Mouse (Mus musculus) stomach, postnatal 0 days (tissue): Measurements from ENCODE around the gene Iqce. TPM values are rescaled to one million over a fixed set of nuclear protein-coding genes. Genes with fewer than 3 reads are reported as not detected.
A peak's percentile ranks its signal among the peaks of the same experiment; 100 is the strongest.

ENCODE experiments used
- ATAC-seq: fragments of 200-750 bp; cut with Nextera tagmentation; 2 replicates; pipeline ENCODE4 v1.8.0; 2017; ENCODE audit not compliant: low FRiP score, low TSS enrichment
- DNase-seq: peaks from one replicate; pipeline ENCODE4 v3.0.0-alpha.2; 2016; ENCODE audit warnings: low spot score
- H3K27ac ChIP-seq: fragments of 300-500 bp; sonication (generic); replicated peaks from 2 replicates; pipeline ENCODE4 v1.5.1; 2014; ENCODE audit warnings: mild to moderate bottlenecking, control low read depth
- H3K27me3 ChIP-seq: fragments of 300-500 bp; sonication (generic); 2 replicates; pipeline ENCODE4 v1.6.1; 2014; ENCODE audit warnings: low read length; ENCODE audit not compliant: control insufficient read depth, insufficient read depth
- H3K36me3 ChIP-seq: fragments of 300-500 bp; sonication (generic); 2 replicates; pipeline ENCODE4 v1.6.1; 2014; ENCODE audit warnings: low read length, mixed read lengths; ENCODE audit not compliant: control insufficient read depth, insufficient read depth
- H3K4me1 ChIP-seq: fragments of 300-500 bp; sonication (generic); replicated peaks from 2 replicates; pipeline ENCODE4 v1.6.1; 2014; ENCODE audit warnings: antibody characterized with exemption; ENCODE audit not compliant: control insufficient read depth, insufficient read depth
- H3K4me2 ChIP-seq: fragments of 300-500 bp; sonication (generic); replicated peaks from 2 replicates; pipeline ENCODE4 v1.6.1; 2014; ENCODE audit warnings: low read depth, mild to moderate bottlenecking, control low read depth, moderate library complexity
- H3K4me3 ChIP-seq: fragments of 300-500 bp; sonication (generic); 2 replicates; pipeline ENCODE4 v1.5.1; 2014; ENCODE audit warnings: low read depth, low read length, control low read depth
- H3K9ac ChIP-seq: fragments of 300-500 bp; sonication (generic); 2 replicates; pipeline ENCODE4 v1.6.1; 2014; ENCODE audit warnings: mild to moderate bottlenecking, low read length, control low read depth, mixed read lengths
- H3K9me3 ChIP-seq: fragments of 300-500 bp; sonication (generic); 2 replicates; pipeline ENCODE4 v1.6.1; 2016; ENCODE audit warnings: low read length; ENCODE audit not compliant: control insufficient read depth
- CTCF ChIP-seq: IDR thresholded peaks from 2 replicates; pipeline ENCODE4 v1.5.1; 2016; ENCODE audit warnings: antibody characterized with exemption, low read depth, mild to moderate bottlenecking, moderate library complexity
- EP300 ChIP-seq: optimal IDR thresholded peaks from 2 replicates; pipeline ENCODE3; 2016; ENCODE audit warnings: antibody characterized with exemption
- WGBS: fragments of 180-500 bp; shearing (Covaris S2); extraction: QIAGEN DNeasy Blood & Tissue Kit; methylation state at CpG from one replicate; pipeline ENCODE4 v1.1.7; 2014; 5-methylcytosine and 5-hydroxymethylcytosine counted together
- polyA plus RNA-seq: library from polyadenylated mRNA; unstranded; fragments of >200 nt; fragmentation: Nextera tagmentation; extraction: Ambion mirVana; gene quantifications from 2 replicates; pipeline ENCODE4 v1.2.1, GENCODE M21; 2015

Iqce gene
- polyA plus RNA-seq, 1 experiment from 2014 or later: 6.0 TPM

- no peak for TF ChIP-seq CTCF
- no peak for TF ChIP-seq EP300
- 66% methylated on average over 15 of the region's 15 CpGs for WGBS
- H3K9me3 ChIP-seq: no peaks in the 10 kb centered on the region
- H3K36me3 ChIP-seq: no peaks in the 10 kb centered on the region; the same call in 1 of the 2 replicates
- H3K27ac ChIP-seq: no peak overlapping the region
- H3K9ac ChIP-seq: no peak overlapping the region
- no peak overlapping the region for H3K4me2 ChIP-seq
- no peak for ATAC-seq
- no peaks in the 10 kb centered on the region for H3K27me3 ChIP-seq
- no peak overlapping the region for H3K4me3 ChIP-seq
- H3K4me1 ChIP-seq: peaks cover 10% of the 10 kb centered on the region
- DNase-seq: no peak
Measured at GRCm38 (mm10) chr5:140644702-140645201, 57.4 kb downstream of the Iqce start.

GRCm38 (mm10) chr5:140644263-140644662, 57.9 kb downstream of the Iqce start:
- H3K4me2 ChIP-seq: no peak overlapping the region
- WGBS: 93% methylated on average over 6 of the region's 6 CpGs

GRCm38 (mm10) chr5:140642076-140642475, 60.1 kb downstream of the Iqce start:
- Histone ChIP-seq H3K4me1 (peaks cover 8% of the 10 kb centered on the region; the same call in 1 of the 2 replicates), H3K4me2 (no peak overlapping the region), H3K27me3 (no peaks in the 10 kb centered on the region), H3K9me3 (no peaks in the 10 kb centered on the region), H3K36me3 (peaks cover 4% of the 10 kb centered on the region), H3K27ac (peak overlapping the region; percentile 79), H3K9ac (peak overlapping the region; percentile 31; the same call in 1 of the 2 replicates), H3K4me3 (no peak overlapping the region)
- ATAC-seq: no peak
- TF ChIP-seq CTCF: no peak
- no peak for TF ChIP-seq EP300
- 52% methylated on average over 3 of the region's 3 CpGs for WGBS
- DNase-seq: no peak

More at GRCm38 (mm10) chr5:140644263-140644662, 57.9 kb downstream of the Iqce start:
- no peak for ATAC-seq
- TF ChIP-seq CTCF (peak; percentile 51), EP300 (no peak)
- no peaks in the 10 kb centered on the region for H3K27me3 ChIP-seq
- DNase-seq: no peak
- H3K4me3 ChIP-seq: no peak overlapping the region
- no peaks in the 10 kb centered on the region for H3K9me3 ChIP-seq
- H3K27ac ChIP-seq: no peak overlapping the region
- H3K4me1 ChIP-seq: peaks cover 11% of the 10 kb centered on the region
- H3K9ac ChIP-seq: no peak overlapping the region
- no peaks in the 10 kb centered on the region; the same call in none of the 2 replicates for H3K36me3 ChIP-seq

GRCm38 (mm10) chr5:140641254-140641928, 60.8 kb downstream of the Iqce start:
- Histone ChIP-seq H3K27ac (peak overlapping the region; percentile 79), H3K4me1 (0 out of 2 replicates have a peak, but pooled peaks cover 6% of the 10 kb centered on the region), H3K27me3 (no peaks in the 10 kb centered on the region), H3K4me3 (no peak overlapping the region), H3K36me3 (peaks cover 4% of the 10 kb centered on the region), H3K4me2 (no peak overlapping the region; the same call in 1 of the 2 replicates), H3K9me3 (no peaks in the 10 kb centered on the region), H3K9ac (peak overlapping the region; percentile 38; the same call in 1 of the 2 replicates)
- 52% methylated on average over 10 of the region's 10 CpGs for WGBS
- TF ChIP-seq EP300 (no peak), CTCF (no peak)
- peak; percentile 38; the same call in 1 of the 2 replicates for ATAC-seq
- no peak for DNase-seq

GRCm38 (mm10) chr5:140640812-140641211, 61.4 kb downstream of the Iqce start:
- no peak for DNase-seq
- peak; percentile 21; the same call in 1 of the 2 replicates for ATAC-seq
- H3K4me1 ChIP-seq: 0 out of 2 replicates have a peak, but pooled peaks cover 6% of the 10 kb centered on the region
- H3K27ac ChIP-seq: peak overlapping the region; percentile 79
- H3K4me2 ChIP-seq: no peak overlapping the region
- H3K9me3 ChIP-seq: no peaks in the 10 kb centered on the region
- 77% methylated on average over 2 of the region's 2 CpGs for WGBS
- H3K27me3 ChIP-seq: no peaks in the 10 kb centered on the region
- H3K9ac ChIP-seq: 0 out of 2 replicates have a peak overlapping the region, but pooled peaks have one; percentile 18
- peaks cover 4% of the 10 kb centered on the region for H3K36me3 ChIP-seq
- H3K4me3 ChIP-seq: no peak overlapping the region
- TF ChIP-seq EP300: no peak
- peak; percentile 60 for TF ChIP-seq CTCF

GRCm38 (mm10) chr5:140639871-140640270, 62.3 kb downstream of the Iqce start:
- Histone ChIP-seq H3K4me3 (no peak overlapping the region), H3K9ac (no peak overlapping the region), H3K9me3 (no peaks in the 10 kb centered on the region), H3K27ac (0 out of 2 replicates have a peak overlapping the region, but pooled peaks have one; percentile 24), H3K36me3 (peaks cover 9% of the 10 kb centered on the region), H3K4me2 (no peak overlapping the region), H3K4me1 (0 out of 2 replicates have a peak, but pooled peaks cover 6% of the 10 kb centered on the region), H3K27me3 (no peaks in the 10 kb centered on the region)
- TF ChIP-seq CTCF: no peak
- TF ChIP-seq EP300: no peak
- no peak for ATAC-seq
- no peak for DNase-seq
- WGBS: 68% methylated on average over 14 of the region's 14 CpGs
